Mouse (Mus musculus): ENCODE results near the gene Rab3d.
"Not testable (repeated sequence)": the region's sequence is repeated elsewhere in the genome, so short reads cannot be mapped to it uniquely, and the experiment has no call there.

Rab3d gene

GRCm38 (mm10) chr9:21909474-21910223 lies 8.3 kb downstream of the Rab3d start:
- DNase-seq (ENCODE audit: low read depth), result no peak

GRCm38 (mm10) chr9:21908216-21908615 lies 9.8 kb downstream of the Rab3d start:
- DNase-seq (ENCODE audit: low read depth), result no peak

- DNase-seq (ENCODE audit: low read depth), result peak; percentile 69
Observed at GRCm38 (mm10) chr9:21904031-21904430, 14.0 kb downstream of the Rab3d start.

GRCm38 (mm10) chr9:21901223-21901820 lies 16.7 kb downstream of the Rab3d start:
- peak; percentile 66 for DNase-seq (ENCODE audit: low read depth)

GRCm38 (mm10) chr9:21889229-21889628 lies 28.8 kb downstream of the Rab3d start:
- peak; percentile 33 for DNase-seq (ENCODE audit: low read depth)

- DNase-seq (ENCODE audit: low read depth), result no peak
Observed at GRCm38 (mm10) chr9:21876601-21877000, 41.4 kb downstream of the Rab3d start.

GRCm38 (mm10) chr9:21872204-21872603 lies 45.8 kb downstream of the Rab3d start:
- DNase-seq (ENCODE audit: low read depth), result peak; percentile 20

GRCm38 (mm10) chr9:21870879-21871524 lies 47.0 kb downstream of the Rab3d start:
- DNase-seq (ENCODE audit: low read depth), result peak; percentile 74

- peak; percentile 45 for DNase-seq (ENCODE audit: low read depth)
Observed at GRCm38 (mm10) chr9:21869290-21869689, 48.7 kb downstream of the Rab3d start.

GRCm38 (mm10) chr9:21867726-21868125 lies 50.3 kb downstream of the Rab3d start:
- DNase-seq (ENCODE audit: low read depth), result no peak

- peak; percentile 18 for DNase-seq (ENCODE audit: low read depth)
Observed at GRCm38 (mm10) chr9:21866641-21867040, 51.4 kb downstream of the Rab3d start.

GRCm38 (mm10) chr9:21865673-21866398 lies 52.2 kb downstream of the Rab3d start:
- no peak for DNase-seq (ENCODE audit: low read depth)

- DNase-seq (ENCODE audit: low read depth), result no peak
Observed at GRCm38 (mm10) chr9:21862181-21862580, 55.8 kb downstream of the Rab3d start.

GRCm38 (mm10) chr9:21860349-21860748 lies 57.6 kb downstream of the Rab3d start:
- DNase-seq (ENCODE audit: low read depth), result not testable (repeated sequence)

- no peak for DNase-seq (ENCODE audit: low read depth)
Observed at GRCm38 (mm10) chr9:21859606-21860005, 58.4 kb downstream of the Rab3d start.

GRCm38 (mm10) chr9:21858084-21858483 lies 59.9 kb downstream of the Rab3d start:
- DNase-seq (ENCODE audit: low read depth), result no peak

GRCm38 (mm10) chr9:21857501-21857900 lies 60.5 kb downstream of the Rab3d start:
- no peak for DNase-seq (ENCODE audit: low read depth)
